Mouse (Mus musculus) heart, adult 9 months (tissue): ENCODE measurements around the gene Ifi213.
A peak's percentile ranks its signal among the peaks of the same experiment; 100 is the strongest.
"Not testable (repeated sequence)": the region's sequence is repeated elsewhere in the genome, so short reads cannot be mapped to it uniquely, and the experiment has no call there.

Experiments
- DNase-seq, 2 experiments: peaks; one replicate each; pipeline ENCODE4 v3.0.0; 2022; ENCODE audit warnings: low spot score in 2 of 2

Gene Ifi213

DNA sequence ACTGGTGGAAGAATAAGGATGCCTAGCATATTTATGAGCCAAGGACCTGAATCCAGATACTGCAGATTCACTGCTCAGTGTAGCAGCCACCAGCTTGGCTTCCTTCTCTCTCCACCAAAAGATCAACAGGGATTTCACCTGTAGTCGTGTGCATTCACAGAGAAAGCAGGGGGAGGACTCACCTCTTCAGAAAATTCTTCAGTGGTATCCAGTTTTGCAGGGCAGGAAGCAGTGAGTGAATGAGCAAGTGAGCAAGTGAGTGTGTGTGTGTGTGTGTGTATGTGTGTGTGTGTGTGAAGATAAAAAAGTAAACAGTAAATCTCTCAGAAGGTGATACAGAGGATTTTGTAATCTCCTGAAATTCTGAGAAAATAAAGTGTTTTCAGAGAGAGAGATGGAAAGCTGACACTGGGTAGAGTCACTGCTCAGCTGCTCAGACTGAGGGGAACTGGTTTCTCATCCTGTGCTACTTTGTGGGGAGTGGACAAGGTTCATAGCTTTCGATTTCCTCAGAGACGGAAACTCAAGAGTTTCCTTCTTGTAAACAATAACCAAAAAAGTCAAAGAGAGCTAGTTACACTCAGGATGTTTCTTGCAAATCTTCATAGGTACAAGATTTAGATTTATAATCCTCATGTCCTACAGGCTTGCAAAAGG is at the start of gene Ifi213:
Ifi213 (minus strand) TSS at position 437 of the 657 bp plus-strand sequence.
- not testable (repeated sequence) for DNase-seq

DNA sequence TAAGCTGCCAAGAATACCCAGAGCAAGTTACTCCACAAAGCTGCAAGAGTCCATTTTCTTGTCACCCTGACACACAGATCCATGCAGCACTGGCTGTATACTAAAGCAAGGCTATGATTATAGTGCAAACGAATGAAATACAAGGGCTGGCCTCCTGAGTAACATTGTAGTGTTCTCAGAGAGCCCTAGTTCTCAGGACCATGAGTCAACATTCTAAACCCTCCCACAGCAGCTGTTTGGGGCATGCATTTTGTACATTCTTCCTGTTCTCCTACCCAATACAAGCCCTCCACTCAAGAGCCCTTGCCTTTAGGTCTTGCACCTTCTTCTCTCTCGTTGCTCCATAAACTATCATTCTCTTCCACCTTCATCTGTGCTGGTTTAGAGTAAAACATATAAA is 46.3 kb upstream of the Ifi213 start:
- DNase-seq, result no peak

DNA sequence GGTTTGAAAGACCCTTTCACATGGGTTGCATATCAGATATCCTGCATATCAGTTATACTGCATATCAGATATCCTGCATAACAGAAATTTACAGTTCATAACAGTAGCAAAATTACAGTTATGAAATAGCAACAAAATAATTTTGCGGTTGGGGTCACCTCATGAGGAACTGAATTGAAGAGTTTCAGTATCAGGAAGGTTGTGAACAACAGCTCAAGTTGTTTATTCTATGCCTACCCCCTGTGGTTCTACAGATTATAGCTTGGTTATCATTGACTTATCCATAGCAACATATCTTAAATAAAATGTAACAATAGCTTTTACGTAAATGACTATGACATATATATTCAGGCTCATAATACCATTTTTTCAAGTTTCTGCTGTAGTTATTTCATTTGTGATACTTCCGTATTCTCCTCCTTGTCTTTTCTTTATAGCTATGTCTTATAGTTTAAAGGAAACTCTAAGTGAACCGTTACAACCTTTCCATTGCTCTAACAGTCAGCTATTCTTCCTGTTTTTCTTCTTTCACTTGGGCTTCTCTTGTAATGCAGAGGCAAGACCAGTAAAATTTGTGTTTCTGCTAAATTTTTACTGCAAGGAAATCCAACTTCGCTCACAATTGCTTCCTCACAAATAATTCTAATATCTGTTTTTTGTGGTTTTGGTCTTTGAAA is 35.0 kb upstream of the Ifi213 start:
- DNase-seq, result no peak

DNA sequence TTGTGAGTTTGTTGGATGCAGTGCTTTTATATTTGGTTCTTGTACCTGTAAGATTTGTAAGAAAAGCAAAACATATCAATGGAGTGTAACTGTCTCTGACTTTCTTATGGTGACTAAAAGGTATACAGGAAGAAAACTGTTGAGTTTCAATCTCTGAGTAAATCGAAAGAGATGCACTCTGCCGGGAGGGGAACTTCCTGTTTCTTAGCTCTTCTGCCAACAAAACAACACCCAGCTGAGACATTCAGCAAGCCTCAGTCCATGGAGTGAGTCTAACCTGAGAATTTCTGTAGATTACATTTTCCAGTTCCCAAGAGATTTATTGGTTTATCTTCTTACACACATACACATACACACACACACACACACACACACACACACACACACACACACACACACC is 31.5 kb upstream of the Ifi213 start, which contains the start of gene Ifi209:
Ifi209 (plus strand) TSS at position 296 of the 400 bp plus-strand sequence.
- not testable (repeated sequence) for DNase-seq

DNA sequence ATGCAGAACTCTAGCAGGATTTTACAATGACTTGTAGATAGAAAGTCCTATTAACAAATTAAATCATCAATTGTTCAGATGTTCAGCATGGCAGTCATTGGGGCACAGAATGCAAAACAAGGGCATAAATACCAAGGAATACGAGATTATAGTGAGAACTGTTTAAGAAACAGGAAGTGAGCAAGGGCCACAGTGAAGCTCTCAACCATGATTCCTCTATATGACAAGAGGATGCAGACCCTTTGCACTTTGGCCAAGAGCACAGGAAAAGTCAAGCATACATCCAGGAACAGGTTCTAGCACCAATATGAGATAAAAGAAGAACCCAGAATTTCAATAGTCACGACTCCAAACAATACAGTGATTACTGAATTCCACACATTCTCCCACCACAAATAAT is 27.6 kb upstream of the Ifi213 start:
- DNase-seq, result no peak

DNA sequence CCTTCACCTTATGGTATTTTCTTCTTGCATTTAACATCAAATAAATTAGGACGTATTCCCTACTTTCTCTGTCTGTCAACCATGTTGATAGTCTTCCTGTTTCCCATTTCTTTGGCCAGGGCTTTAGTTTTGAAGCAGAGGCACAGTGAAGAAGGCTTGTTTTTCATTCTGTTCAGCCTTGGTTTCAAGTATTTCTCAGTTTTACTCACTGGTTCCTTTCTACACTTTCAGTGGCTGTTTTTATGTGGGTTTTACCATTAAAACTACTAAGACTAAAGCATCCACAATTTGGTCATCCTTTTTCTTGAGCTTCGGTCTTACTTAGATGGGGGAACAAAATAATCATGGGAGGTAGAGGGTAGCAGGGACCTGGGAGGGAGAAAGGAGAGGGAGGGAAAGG is 25.0 kb upstream of the Ifi213 start:
- DNase-seq, result no peak

DNA sequence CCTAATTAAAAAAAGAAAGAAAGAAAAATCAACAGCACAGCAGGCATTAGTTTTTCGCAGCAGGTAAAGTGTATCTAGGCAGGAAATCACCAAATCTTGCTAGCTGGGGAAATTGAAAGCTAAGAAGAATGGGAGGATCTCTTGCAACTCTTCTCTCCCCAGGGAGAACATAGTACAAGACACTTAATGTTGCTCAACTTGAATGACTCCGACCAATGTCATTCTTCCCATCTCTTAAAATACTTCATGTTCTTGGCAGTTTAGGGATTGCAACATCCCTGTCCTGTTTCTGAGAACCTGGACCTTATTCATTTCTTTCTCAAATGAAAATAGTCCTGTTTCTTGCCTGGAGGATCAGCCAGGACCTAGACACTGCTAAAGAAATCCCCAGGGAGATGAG is 23.1 kb upstream of the Ifi213 start:
- DNase-seq, result peak; percentile 65 to 79

DNA sequence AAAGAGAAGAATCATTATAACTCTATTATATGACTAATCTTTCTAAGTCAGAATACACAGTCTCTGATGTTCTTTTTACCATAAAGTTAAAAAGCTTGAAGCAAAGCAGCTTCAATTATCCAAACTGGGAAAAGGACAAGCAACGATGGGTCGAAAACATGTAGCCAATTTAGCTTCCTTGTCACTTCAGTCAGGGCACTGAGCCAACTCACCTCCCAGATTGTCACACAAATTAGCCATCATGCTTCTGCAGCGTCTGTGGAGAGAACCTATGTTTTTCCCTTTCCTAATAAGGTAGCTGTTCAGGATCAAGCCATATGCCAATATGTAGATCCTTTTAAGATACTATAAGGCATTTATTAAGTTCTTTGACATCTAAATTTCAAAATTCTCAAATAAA is 11.2 kb upstream of the Ifi213 start:
- not testable (repeated sequence) for DNase-seq

DNA sequence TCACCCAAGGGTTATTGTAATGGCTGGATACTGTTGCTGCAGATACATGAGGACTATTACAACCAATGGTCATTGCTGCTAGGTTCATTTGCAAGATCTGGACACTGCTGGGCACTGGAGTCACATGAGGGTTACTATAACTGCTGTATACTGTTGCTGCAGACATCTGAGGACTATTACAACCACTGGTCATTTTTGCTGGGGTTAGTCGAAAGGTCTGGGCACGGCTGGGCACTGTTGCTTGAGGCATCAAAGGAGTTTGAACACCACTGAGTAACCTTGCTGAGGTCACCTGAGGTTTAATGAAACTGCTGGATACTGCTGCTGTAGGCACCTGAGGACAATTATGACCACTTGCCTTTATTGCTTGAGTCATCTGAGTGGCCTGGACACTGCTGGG is 9.4 kb downstream of the Ifi213 start:
- DNase-seq, result not testable (repeated sequence)

DNA sequence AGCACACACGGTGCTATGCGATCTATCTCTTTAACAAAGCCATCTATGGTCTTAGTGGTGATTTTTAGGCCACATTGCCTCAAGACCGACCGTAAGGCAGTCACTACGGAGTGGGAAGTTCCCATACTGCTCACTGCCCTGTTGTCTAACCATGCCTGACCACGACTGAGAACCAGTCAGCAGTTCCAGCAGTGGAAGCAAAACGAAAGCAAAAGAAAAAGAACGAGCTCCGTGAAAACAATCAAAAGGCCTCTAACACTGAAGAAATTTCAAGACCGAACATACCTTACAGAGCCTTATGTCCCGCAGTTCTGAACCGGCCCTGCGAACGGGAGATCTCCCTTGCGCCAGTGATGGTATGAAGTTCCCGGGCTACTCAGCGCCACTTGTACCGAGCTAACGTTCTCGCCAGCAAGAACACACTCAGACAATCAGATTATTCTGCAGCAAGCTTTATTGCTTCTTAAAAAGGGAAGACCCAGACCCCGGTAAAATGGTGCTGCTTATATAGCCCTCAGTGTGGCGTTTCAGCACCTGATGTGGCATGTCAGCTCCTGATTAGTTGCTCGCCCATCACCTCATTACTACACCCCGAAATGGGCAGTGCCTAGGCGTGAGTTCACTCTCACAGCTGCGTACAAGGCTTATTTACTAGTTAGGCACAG is 19.0 kb downstream of the Ifi213 start:
- no peak for DNase-seq

DNA sequence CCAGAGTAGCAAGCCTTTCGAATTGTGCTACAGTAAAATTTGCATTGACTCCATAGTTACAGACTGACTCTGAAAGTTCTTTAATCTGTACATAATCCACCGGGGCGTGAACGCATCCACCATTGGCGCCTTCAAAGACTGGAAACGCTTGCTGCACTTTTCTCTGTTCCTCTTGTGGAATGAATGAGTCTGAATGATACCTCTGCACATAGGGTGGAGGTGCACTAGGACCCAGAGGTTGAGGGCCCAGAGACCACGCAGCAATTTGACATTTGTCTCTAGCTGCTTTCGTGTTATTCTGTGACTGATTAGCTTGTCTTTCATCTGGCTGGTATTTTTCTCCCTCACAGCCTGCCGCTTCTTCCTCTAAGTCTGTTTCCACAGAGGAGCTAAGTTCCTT is 20.0 kb downstream of the Ifi213 start:
- no peak for DNase-seq

DNA sequence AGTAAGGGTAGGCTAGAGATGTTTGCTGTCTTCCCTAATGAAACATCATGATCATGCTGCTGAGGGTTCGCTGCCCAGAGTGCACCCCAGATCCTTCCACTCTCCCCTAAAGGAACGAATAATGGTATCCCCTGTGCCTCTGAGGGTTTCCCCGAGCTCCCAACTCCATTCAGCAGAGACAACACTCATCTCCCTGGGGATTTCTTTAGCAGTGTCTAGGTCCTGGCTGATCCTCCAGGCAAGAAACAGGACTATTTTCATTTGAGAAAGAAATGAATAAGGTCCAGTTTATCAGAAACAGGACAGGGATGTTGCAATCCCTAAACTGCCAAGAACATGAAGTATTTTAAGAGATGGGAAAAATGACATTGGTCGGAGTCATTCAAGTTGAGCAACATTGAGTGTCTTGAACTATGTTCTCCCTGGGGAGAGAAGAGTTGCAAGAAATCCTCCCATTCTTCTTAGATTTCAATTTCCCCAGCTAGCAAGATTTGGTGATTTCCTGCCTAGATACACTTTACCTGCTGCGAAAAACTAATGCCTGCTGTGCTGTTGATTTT is 48.5 kb downstream of the Ifi213 start:
- peak; percentile 45 to 67 for DNase-seq

DNA sequence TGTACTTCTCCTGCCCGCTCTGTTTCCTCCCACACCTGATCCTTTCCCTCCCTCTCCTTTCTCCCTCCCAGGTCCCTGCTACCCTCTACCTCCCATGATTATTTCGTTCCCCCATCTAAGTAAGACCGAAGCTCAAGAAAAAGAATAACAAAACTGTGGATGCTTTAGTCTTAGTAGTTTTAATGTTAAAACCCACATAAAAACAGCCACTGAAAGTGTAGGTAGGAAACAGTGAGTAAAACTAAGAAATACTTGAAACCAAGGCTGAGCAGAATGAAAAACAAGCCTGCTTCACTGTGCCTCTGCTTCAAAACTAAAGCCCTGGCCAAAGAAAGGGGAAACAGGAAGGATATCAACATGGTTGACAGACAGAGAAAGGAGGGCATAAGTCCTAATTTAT is 50.3 kb downstream of the Ifi213 start:
- DNase-seq, result not testable (repeated sequence)

DNA sequence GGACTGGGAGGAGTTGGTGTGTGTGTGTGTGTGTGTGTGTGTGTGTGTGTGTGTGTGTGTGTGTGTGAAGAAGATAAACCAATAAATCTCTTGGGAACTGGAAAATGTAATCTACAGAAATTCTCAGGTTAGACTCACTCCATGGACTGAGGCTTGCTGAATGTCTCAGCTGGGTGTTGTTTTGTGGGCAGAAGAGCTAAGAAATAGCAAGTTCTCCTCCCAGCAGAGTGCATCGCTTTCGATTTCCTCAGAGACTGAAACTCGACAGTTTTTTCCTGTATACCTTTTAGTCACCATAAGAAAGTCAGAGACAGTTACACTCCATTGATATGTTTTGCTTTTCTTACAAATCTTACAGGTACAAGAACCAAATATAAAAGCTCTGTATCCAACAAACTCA is 63.3 kb downstream of the Ifi213 start, which contains the start of gene Ifi214:
Ifi214 (minus strand) TSS at position 167 of the 400 bp plus-strand sequence.
- DNase-seq, result not testable (repeated sequence)

DNA sequence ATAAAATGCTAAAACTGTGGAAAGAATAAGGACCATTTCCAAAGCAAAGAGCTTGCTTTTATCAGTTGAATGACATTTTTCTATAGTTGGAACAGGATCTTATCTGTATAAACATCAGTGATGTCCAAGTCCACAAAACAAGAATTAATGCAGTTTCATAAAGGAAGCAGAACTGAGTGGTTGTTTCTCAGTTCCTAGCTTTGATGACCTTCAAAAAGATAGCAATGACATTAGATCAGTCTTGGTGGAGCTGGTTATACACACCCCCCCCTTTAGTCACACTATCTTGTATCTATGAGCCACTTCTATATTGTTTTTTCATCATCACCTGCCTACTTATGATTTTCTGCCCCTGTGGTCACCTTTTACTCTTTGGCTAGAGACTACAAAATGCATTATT is 77.6 kb downstream of the Ifi213 start:
- no peak for DNase-seq
